Mouse (Mus musculus) liver, embryonic 14.5 days (tissue): ENCODE data around the gene Cideb. TPM values are rescaled to one million over a fixed set of nuclear protein-coding genes. Genes with fewer than 3 reads are reported as not detected.

Experiments
- ATAC-seq: fragments of 200-750 bp; cut with Nextera tagmentation; 2 replicates; pipeline ENCODE4 v1.8.0; 2017; ENCODE audit warnings: moderate number of reproducible peaks, mild to moderate bottlenecking, moderate library complexity; ENCODE audit not compliant: insufficient read depth
- DNase-seq, 3 experiments: peaks; one replicate each; pipeline ENCODE4 v3.0.0-alpha.2; 2012 to 2013; ENCODE audit warnings: low read depth in 3 of 3, low spot score in 3 of 3
- H3K27ac ChIP-seq: fragments of 300-500 bp; sonication (generic); 2 replicates; pipeline ENCODE4 v1.5.1; 2014; ENCODE audit warnings: moderate library complexity, mild to moderate bottlenecking, control low read depth, inconsistent platforms
- H3K27me3 ChIP-seq: fragments of 300-500 bp; sonication (generic); 2 replicates; pipeline ENCODE4 v1.6.1; 2014; ENCODE audit warnings: mild to moderate bottlenecking, low read length, moderate library complexity; ENCODE audit not compliant: control insufficient read depth, insufficient read depth
- H3K36me3 ChIP-seq: fragments of 300-500 bp; sonication (generic); replicated peaks from 2 replicates; pipeline ENCODE4 v1.6.1; 2014; ENCODE audit warnings: low read depth; ENCODE audit not compliant: control insufficient read depth, insufficient read depth
- H3K4me1 ChIP-seq, 2 experiments: fragments of 200-500 bp in 1 of 2; fragments of 300-500 bp in 1 of 2; sonication (generic) in 1 of 2; replicated peaks; 2 replicates each; pipeline ENCODE4 v1.6.1; 2012 to 2014; ENCODE audit warnings: antibody characterized with exemption in 1 of 2, inconsistent platforms in 1 of 2, low read length in 1 of 2; ENCODE audit not compliant: control insufficient read depth in 2 of 2, insufficient read depth in 2 of 2
- H3K4me2 ChIP-seq: fragments of 300-500 bp; sonication (generic); 2 replicates; pipeline ENCODE4 v1.6.1; 2014; ENCODE audit warnings: low read depth, mild to moderate bottlenecking, control low read depth, moderate library complexity
- H3K4me3 ChIP-seq, 2 experiments: fragments of 200-500 bp in 1 of 2; fragments of 300-500 bp in 1 of 2; sonication (generic) in 1 of 2; 2 replicates each; pipeline ENCODE4 v1.5.1; 2012 to 2014; ENCODE audit warnings: low read depth in 2 of 2, low read length in 2 of 2, mild to moderate bottlenecking in 2 of 2, control low read depth in 1 of 2, inconsistent platforms in 1 of 2, moderate library complexity in 1 of 2; ENCODE audit not compliant: insufficient read depth in 1 of 2
- H3K9ac ChIP-seq: fragments of 300-500 bp; sonication (generic); replicated peaks from 2 replicates; pipeline ENCODE4 v1.6.1; 2014; ENCODE audit warnings: mild to moderate bottlenecking, control low read depth, moderate library complexity
- H3K9me3 ChIP-seq: fragments of 300-500 bp; sonication (generic); 2 replicates; pipeline ENCODE4 v1.6.1; 2016; ENCODE audit warnings: low read length, mixed read lengths; ENCODE audit not compliant: control insufficient read depth
- CTCF ChIP-seq: IDR thresholded peaks from 2 replicates; pipeline ENCODE4 v1.5.1; 2016; ENCODE audit warnings: antibody characterized with exemption, low read depth, control low read depth
- EP300 ChIP-seq: IDR thresholded peaks from 2 replicates; pipeline ENCODE4 v1.6.1; 2016; ENCODE audit warnings: antibody characterized with exemption, low read depth
- WGBS: fragments of 180-500 bp; shearing (Covaris S2); extraction: QIAGEN DNeasy Blood & Tissue Kit; methylation state at CpG from one replicate; pipeline ENCODE4 v1.1.7; 2014; ENCODE audit not compliant: insufficient replicate concordance; 5-methylcytosine and 5-hydroxymethylcytosine counted together
- polyA plus RNA-seq, 2 experiments: library from polyadenylated mRNA; depleted of rRNA in 1 of 2; stranded (reverse) in 1 of 2; unstranded in 1 of 2; fragments of >200 nt; fragmentation: Nextera tagmentation in 1 of 2; extraction: Ambion mirVana in 1 of 2; gene quantifications; 2 replicates each; pipeline versions ENCODE4 v1.2.1 to v1.2.3; 2012 to 2014

Cideb gene
- polyA plus RNA-seq, 2 experiments, result 37.3 to 40.0 TPM

- no peaks in the 10 kb centered on the region for H3K9me3 ChIP-seq
- TF ChIP-seq CTCF, result no peak
- TF ChIP-seq EP300, result no peak
- no peak overlapping the region for H3K27ac ChIP-seq
- DNase-seq, result no peak
- no peak overlapping the region for H3K4me3 ChIP-seq
- H3K9ac ChIP-seq, result no peak overlapping the region
- ATAC-seq, result no peak
- H3K4me2 ChIP-seq, result no peak overlapping the region
- peaks cover 20% of the 10 kb centered on the region in 2 experiments; a peak in 3 of 4 replicates for H3K4me1 ChIP-seq
- no peaks in the 10 kb centered on the region for H3K36me3 ChIP-seq
- no peaks in the 10 kb centered on the region for H3K27me3 ChIP-seq
Measured at GRCm38 (mm10) chr14:55726261-55726660, 32.0 kb downstream of the Cideb start.

GRCm38 (mm10) chr14:55724411-55724871, 33.8 kb downstream of the Cideb start:
- Histone ChIP-seq H3K4me2 (no peak overlapping the region), H3K36me3 (no peaks in the 10 kb centered on the region), H3K4me1 (peaks cover 20 to 21% of the 10 kb centered on the region in 2 experiments; a peak in 3 of 4 replicates), H3K4me3 (no peak overlapping the region), H3K27ac (no peak overlapping the region), H3K9me3 (no peaks in the 10 kb centered on the region), H3K27me3 (no peaks in the 10 kb centered on the region), H3K9ac (no peak overlapping the region)
- 22% methylated on average over 8 of the region's 8 CpGs for WGBS
- no peak for DNase-seq
- no peak for ATAC-seq
- no peak for TF ChIP-seq CTCF
- TF ChIP-seq EP300, result 0 out of 2 replicates have a peak, but pooled peaks have one; percentile 24

GRCm38 (mm10) chr14:55723433-55723832, 34.8 kb downstream of the Cideb start:
- H3K9me3 ChIP-seq, result no peaks in the 10 kb centered on the region
- no peak overlapping the region for H3K4me3 ChIP-seq
- TF ChIP-seq CTCF (no peak), EP300 (no peak)
- no peak for DNase-seq
- peak overlapping the region; percentile 1 for H3K27ac ChIP-seq
- H3K36me3 ChIP-seq, result no peaks in the 10 kb centered on the region
- 54% methylated on average over 7 of the region's 7 CpGs for WGBS
- no peak overlapping the region for H3K9ac ChIP-seq
- H3K4me1 ChIP-seq, result peaks cover 20 to 21% of the 10 kb centered on the region in 2 experiments; a peak in 3 of 4 replicates
- no peak overlapping the region for H3K4me2 ChIP-seq
- ATAC-seq, result no peak
- no peaks in the 10 kb centered on the region for H3K27me3 ChIP-seq

- H3K4me1 ChIP-seq, result peaks cover 20 to 21% of the 10 kb centered on the region in 2 experiments; a peak in 3 of 4 replicates
- peak overlapping the region in 1 of 2 experiments; percentile 79; a peak in 2 of 4 replicates for H3K4me3 ChIP-seq
- TF ChIP-seq CTCF, result no peak
- TF ChIP-seq EP300, result no peak
- DNase-seq (no peak), ATAC-seq (peak; percentile 2; the same call in 1 of the 2 replicates)
- H3K4me2 ChIP-seq, result peak overlapping the region; percentile 82
- peak overlapping the region; percentile 1 for H3K27ac ChIP-seq
- peak overlapping the region; percentile 7; the same call in 1 of the 2 replicates for H3K9ac ChIP-seq
- H3K9me3 ChIP-seq, result no peaks in the 10 kb centered on the region
- no peaks in the 10 kb centered on the region for H3K27me3 ChIP-seq
- WGBS, result 19% methylated on average over 8 of the region's 8 CpGs
- no peaks in the 10 kb centered on the region for H3K36me3 ChIP-seq
Measured at GRCm38 (mm10) chr14:55722438-55722945, 35.8 kb downstream of the Cideb start.

DNA sequence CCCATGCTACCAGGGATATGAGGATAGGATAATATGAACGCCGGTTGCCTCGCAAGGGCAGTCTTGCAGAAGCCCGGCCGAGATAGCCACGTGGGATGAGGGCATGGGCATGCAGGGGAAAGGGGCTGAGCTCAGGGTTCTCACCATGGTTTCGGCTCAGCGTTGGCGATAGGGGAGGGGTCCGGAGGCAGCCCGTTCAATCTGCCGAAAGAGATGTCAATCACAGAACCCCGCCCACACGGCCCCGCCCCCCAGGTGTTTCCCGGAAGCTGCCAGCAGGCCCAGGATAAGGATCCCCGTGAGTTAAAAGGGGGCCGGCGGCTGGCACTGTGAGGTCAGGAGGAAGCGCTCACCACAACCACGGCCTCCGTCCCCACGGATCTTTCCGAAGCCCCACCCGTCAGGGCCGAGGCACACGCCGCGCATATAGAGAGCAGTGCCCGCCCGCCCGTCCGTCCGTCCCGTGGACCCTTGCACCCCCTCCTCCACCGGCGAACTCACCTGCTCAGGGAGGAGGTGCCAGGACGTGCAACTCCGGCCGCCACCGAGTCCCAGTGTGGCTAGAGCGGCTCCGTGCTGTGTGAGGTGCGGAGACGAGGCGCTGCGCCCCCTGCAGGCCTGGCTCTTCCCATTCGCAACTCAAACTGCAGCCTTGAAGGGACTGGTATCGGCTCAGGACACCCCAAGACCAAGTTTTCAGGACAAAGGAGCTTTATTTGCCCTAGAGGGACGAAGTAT, 36.4 kb downstream of the Cideb start, which contains the start of gene Rabggta:
Rabggta (minus strand) TSS at position 564 of the 738 bp plus-strand sequence.
- Histone ChIP-seq H3K4me1 (peaks cover 20 to 21% of the 10 kb centered on the region in 2 experiments; a peak in 3 of 4 replicates), H3K4me2 (peak within 1 kb of the TSS; percentile 82), H3K36me3 (no peaks in the 10 kb centered on the region), H3K27me3 (no peaks in the 10 kb centered on the region), H3K9ac (peak within 1 kb of the TSS; percentile 72), H3K9me3 (no peaks in the 10 kb centered on the region), H3K4me3 (peak within 1 kb of the TSS; percentile 79), H3K27ac (peak within 1 kb of the TSS; percentile 33)
- DNase-seq (peak; percentile 85 to 86 (median 85)), ATAC-seq (peak; percentile 92)
- TF ChIP-seq EP300, result no peak
- peak; percentile 99 for TF ChIP-seq CTCF
- under 1% methylated on average over 47 of the region's 50 CpGs for WGBS
